Mouse (Mus musculus) gonadal fat pad, adult 2 months (tissue): ENCODE measurements at regions not wholly inside any gene's neighbourhood (a gene's known extent, or its start where the extent isn't known, plus 50 kb on each side); places are given as distances from the start of the nearest gene placed in this dataset.
"Not testable (repeated sequence)": the region's sequence is repeated elsewhere in the genome, so short reads cannot be mapped to it uniquely, and the experiment has no call there.

Experiments used
- DNase-seq: peaks from one replicate; pipeline ENCODE4 v3.0.0-alpha.2; 2012; ENCODE audit warnings: low read depth

GRCm38 (mm10) chr16:50779030-50779784 lies 188.3 kb upstream of the Ccdc54 start:
- DNase-seq = no peak

GRCm38 (mm10) chr16:50774699-50775098 lies 183.7 kb upstream of the Ccdc54 start:
- not testable (repeated sequence) for DNase-seq

- DNase-seq = no peak
Observed at GRCm38 (mm10) chr16:50766055-50766770, 175.3 kb upstream of the Ccdc54 start.

- no peak for DNase-seq
Observed at GRCm38 (mm10) chr16:50762096-50762495, 171.1 kb upstream of the Ccdc54 start.

- DNase-seq = no peak
Observed at GRCm38 (mm10) chr16:50759979-50760378, 169.0 kb upstream of the Ccdc54 start.

- DNase-seq = no peak
Observed at GRCm38 (mm10) chr16:50756696-50757095, 165.7 kb upstream of the Ccdc54 start.

GRCm38 (mm10) chr16:50753612-50754389 lies 162.8 kb upstream of the Ccdc54 start:
- no peak for DNase-seq

GRCm38 (mm10) chr16:50753046-50753445 lies 162.1 kb upstream of the Ccdc54 start:
- no peak for DNase-seq

GRCm38 (mm10) chr16:50752277-50752600 lies 161.3 kb upstream of the Ccdc54 start:
- no peak for DNase-seq

GRCm38 (mm10) chr16:50751495-50752276 lies 160.7 kb upstream of the Ccdc54 start:
- DNase-seq = no peak

- DNase-seq = no peak
Observed at GRCm38 (mm10) chr16:50747698-50748097, 156.7 kb upstream of the Ccdc54 start.

GRCm38 (mm10) chr16:50745723-50746122 lies 154.8 kb upstream of the Ccdc54 start:
- no peak for DNase-seq

GRCm38 (mm10) chr16:50737396-50737843 lies 146.5 kb upstream of the Ccdc54 start:
- DNase-seq = peak; percentile 22

GRCm38 (mm10) chr16:50736151-50737047 lies 145.4 kb upstream of the Ccdc54 start:
- peak; percentile 77 for DNase-seq

- no peak for DNase-seq
Observed at GRCm38 (mm10) chr16:50733359-50733758, 142.4 kb upstream of the Ccdc54 start.

GRCm38 (mm10) chr16:50732082-50733006 lies 141.4 kb upstream of the Ccdc54 start:
- DNase-seq = peak; percentile 87

GRCm38 (mm10) chr16:50729341-50729740 lies 138.4 kb upstream of the Ccdc54 start:
- DNase-seq = no peak

GRCm38 (mm10) chr16:50723144-50723543 lies 132.2 kb upstream of the Ccdc54 start:
- DNase-seq = no peak

GRCm38 (mm10) chr16:50717306-50718017 lies 126.5 kb upstream of the Ccdc54 start:
- DNase-seq = no peak
